Mouse (Mus musculus): ENCODE data around the gene Prdx6.
A peak's percentile ranks its signal among the peaks of the same experiment; 100 is the strongest.

The Prdx6 gene

GRCm38 (mm10) chr1:161250604-161251416 lies at the start of gene Prdx6:
Gene Prdx6, minus strand, starts transcription at chr1:161251219.
- DNase-seq (ENCODE audit: low read depth, low spot score): peak; percentile 92

- no peak for DNase-seq (ENCODE audit: low read depth, low spot score)
These were observed 37.2 kb upstream of the Prdx6 start for GRCm38 (mm10) chr1:161288256-161288655.

- DNase-seq (ENCODE audit: low read depth, low spot score): peak; percentile 81
These were observed 35.8 kb upstream of the Prdx6 start for GRCm38 (mm10) chr1:161286726-161287310.

- DNase-seq (ENCODE audit: low read depth, low spot score): no peak
These were observed 30.2 kb upstream of the Prdx6 start for GRCm38 (mm10) chr1:161281054-161281688.

- no peak for DNase-seq (ENCODE audit: low read depth, low spot score)
These were observed 28.4 kb upstream of the Prdx6 start for GRCm38 (mm10) chr1:161279244-161279908.

GRCm38 (mm10) chr1:161273486-161273885 lies 22.5 kb upstream of the Prdx6 start:
- DNase-seq (ENCODE audit: low read depth, low spot score): no peak

GRCm38 (mm10) chr1:161271461-161271810 lies 20.4 kb upstream of the Prdx6 start:
- no peak for DNase-seq (ENCODE audit: low read depth, low spot score)

GRCm38 (mm10) chr1:161270776-161271460 lies 19.9 kb upstream of the Prdx6 start:
- DNase-seq (ENCODE audit: low read depth, low spot score): no peak

- no peak for DNase-seq (ENCODE audit: low read depth, low spot score)
These were observed 18.3 kb upstream of the Prdx6 start for GRCm38 (mm10) chr1:161269346-161269745.

GRCm38 (mm10) chr1:161268884-161269283 lies 17.9 kb upstream of the Prdx6 start:
- no peak for DNase-seq (ENCODE audit: low read depth, low spot score)

GRCm38 (mm10) chr1:161268116-161268515 lies 17.1 kb upstream of the Prdx6 start:
- DNase-seq (ENCODE audit: low read depth, low spot score): no peak

GRCm38 (mm10) chr1:161264961-161265360 lies 13.9 kb upstream of the Prdx6 start:
- DNase-seq (ENCODE audit: low read depth, low spot score): no peak

GRCm38 (mm10) chr1:161263584-161263983 lies 12.6 kb upstream of the Prdx6 start:
- DNase-seq (ENCODE audit: low read depth, low spot score): no peak

- DNase-seq (ENCODE audit: low read depth, low spot score): no peak
These were observed 11.5 kb upstream of the Prdx6 start for GRCm38 (mm10) chr1:161262542-161262941.

GRCm38 (mm10) chr1:161260761-161261160 lies 9.7 kb upstream of the Prdx6 start:
- no peak for DNase-seq (ENCODE audit: low read depth, low spot score)

GRCm38 (mm10) chr1:161259142-161259541 lies 8.1 kb upstream of the Prdx6 start:
- no peak for DNase-seq (ENCODE audit: low read depth, low spot score)

GRCm38 (mm10) chr1:161258331-161258730 lies 7.3 kb upstream of the Prdx6 start:
- no peak for DNase-seq (ENCODE audit: low read depth, low spot score)

- DNase-seq (ENCODE audit: low read depth, low spot score): no peak
These were observed 5.9 kb upstream of the Prdx6 start for GRCm38 (mm10) chr1:161256918-161257317.

- DNase-seq (ENCODE audit: low read depth, low spot score): no peak
These were observed 3.3 kb upstream of the Prdx6 start for GRCm38 (mm10) chr1:161254361-161254760.

GRCm38 (mm10) chr1:161252901-161253300 lies 1.9 kb upstream of the Prdx6 start:
- DNase-seq (ENCODE audit: low read depth, low spot score): no peak

GRCm38 (mm10) chr1:161252365-161252764 lies 1.3 kb upstream of the Prdx6 start:
- DNase-seq (ENCODE audit: low read depth, low spot score): no peak

Data from CD4-positive, CD25-positive, alpha-beta regulatory T cell, adult 2 months (primary cell).